Mouse (Mus musculus) stomach, embryonic 15.5 days (tissue): ENCODE data around the gene Gart. TPM values are rescaled to one million over a fixed set of nuclear protein-coding genes. Genes with fewer than 3 reads are reported as not detected.

Source experiments
- ATAC-seq: fragments of 200-750 bp; cut with Nextera tagmentation; 2 replicates; pipeline ENCODE4 v1.8.0; 2017; ENCODE audit warnings: low read depth, moderate number of reproducible peaks, moderate TSS enrichment; ENCODE audit not compliant: insufficient read depth, low FRiP score
- H3K27ac ChIP-seq: fragments of 300-500 bp; sonication (generic); 2 replicates; pipeline ENCODE4 v1.5.1; 2015; ENCODE audit warnings: mild to moderate bottlenecking, inconsistent platforms
- H3K27me3 ChIP-seq: fragments of 300-500 bp; sonication (generic); replicated peaks from 2 replicates; pipeline ENCODE4 v1.6.1; 2015; ENCODE audit warnings: inconsistent platforms
- H3K36me3 ChIP-seq: fragments of 300-500 bp; sonication (generic); 2 replicates; pipeline ENCODE4 v1.6.1; 2015; ENCODE audit warnings: inconsistent platforms
- H3K4me1 ChIP-seq: fragments of 300-500 bp; sonication (generic); 2 replicates; pipeline ENCODE4 v1.6.1; 2015; ENCODE audit warnings: inconsistent platforms
- H3K4me2 ChIP-seq: fragments of 300-500 bp; sonication (generic); 2 replicates; pipeline ENCODE4 v1.6.1; 2015; ENCODE audit warnings: mild to moderate bottlenecking, inconsistent platforms
- H3K4me3 ChIP-seq: fragments of 300-500 bp; sonication (generic); replicated peaks from 2 replicates; pipeline ENCODE4 v1.5.1; 2015; ENCODE audit warnings: inconsistent platforms
- H3K9ac ChIP-seq: fragments of 300-500 bp; sonication (generic); 2 replicates; pipeline ENCODE4 v1.6.1; 2015; ENCODE audit warnings: inconsistent platforms
- H3K9me3 ChIP-seq: fragments of 300-500 bp; sonication (generic); 2 replicates; pipeline ENCODE4 v1.6.1; 2016; ENCODE audit warnings: inconsistent platforms
- WGBS: fragments of 180-500 bp; shearing (Covaris S2); methylation state at CpG from one replicate; pipeline ENCODE4 v1.1.7; 2015; 5-methylcytosine and 5-hydroxymethylcytosine counted together
- polyA plus RNA-seq: library from polyadenylated mRNA; unstranded; fragments of >200 nt; fragmentation: Nextera tagmentation; extraction: Ambion mirVana; gene quantifications from 2 replicates; pipeline ENCODE4 v1.2.1, GENCODE M21; 2015

Gene Gart
- polyA plus RNA-seq, 1 experiment from 2014 or later: 107 TPM

DNA sequence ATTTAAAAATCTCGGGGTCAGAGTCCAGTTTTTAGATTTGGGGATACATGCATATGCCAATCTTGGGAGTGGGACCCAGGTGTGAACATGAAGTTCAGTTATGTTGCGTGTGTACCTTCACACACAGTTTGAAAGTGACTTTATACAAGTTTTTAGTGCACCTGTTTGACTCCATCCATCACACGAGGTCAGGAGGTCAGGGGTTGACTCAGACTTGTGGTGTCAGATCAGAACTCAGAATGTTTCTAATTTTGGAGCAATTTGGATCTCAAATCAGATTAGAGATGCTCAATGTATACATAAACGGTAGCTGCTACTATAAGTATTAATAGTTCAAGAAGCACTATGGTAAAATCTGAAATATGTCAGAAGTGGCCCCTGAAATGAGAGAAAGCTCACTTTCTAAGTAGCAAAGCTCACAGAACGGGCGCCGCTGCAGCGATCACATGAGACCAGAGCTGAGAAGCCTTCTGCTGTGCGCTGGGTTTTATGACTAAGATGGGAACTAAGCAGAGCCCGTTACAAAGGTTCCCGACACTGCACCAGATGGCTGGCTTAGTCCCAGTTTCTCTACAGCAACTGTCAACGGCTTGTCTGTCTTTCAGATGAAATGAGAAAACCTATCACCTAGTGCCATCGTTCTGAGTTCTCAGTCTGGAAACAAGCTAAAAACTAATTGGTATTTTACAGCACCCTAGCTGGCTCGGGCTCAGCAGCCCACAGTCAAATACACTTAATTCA lies 67.6 kb downstream of the Gart start:
- Histone ChIP-seq H3K4me1 (no peaks in the 10 kb centered on the region), H3K4me3 (no peak overlapping the region), H3K9ac (no peak overlapping the region), H3K9me3 (no peaks in the 10 kb centered on the region), H3K4me2 (no peak overlapping the region), H3K36me3 (no peaks in the 10 kb centered on the region), H3K27me3 (no peaks in the 10 kb centered on the region), H3K27ac (no peak overlapping the region)
- WGBS: 83% methylated on average over 14 of the region's 14 CpGs
- ATAC-seq: no peak

DNA sequence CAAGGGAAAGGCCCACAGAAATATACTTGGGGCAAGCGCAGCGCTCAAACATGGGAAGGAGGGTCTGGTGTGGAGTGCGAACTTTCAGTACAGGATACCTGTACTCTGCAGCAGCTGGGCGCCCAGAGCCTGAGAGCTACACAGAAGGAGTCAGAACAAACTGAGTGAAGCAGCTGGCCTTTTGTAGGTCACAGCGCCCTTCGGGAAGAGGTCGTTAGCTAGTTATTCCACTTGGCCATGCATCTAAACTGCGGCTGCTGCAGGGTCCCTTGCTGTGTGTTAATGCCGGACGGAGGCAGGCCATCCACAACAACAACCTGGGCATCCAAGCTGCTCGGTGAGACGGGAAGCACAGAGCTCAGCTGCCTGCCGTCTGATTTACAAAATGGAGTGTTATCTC lies 71.6 kb downstream of the Gart start:
- no peaks in the 10 kb centered on the region for H3K36me3 ChIP-seq
- no peak overlapping the region for H3K27ac ChIP-seq
- no peak for ATAC-seq
- H3K4me3 ChIP-seq: no peak overlapping the region
- no peaks in the 10 kb centered on the region for H3K27me3 ChIP-seq
- no peaks in the 10 kb centered on the region for H3K9me3 ChIP-seq
- no peak overlapping the region for H3K4me2 ChIP-seq
- H3K4me1 ChIP-seq: no peaks in the 10 kb centered on the region
- no peak overlapping the region for H3K9ac ChIP-seq
- WGBS: 74% methylated on average over 13 of the region's 13 CpGs

Other genes with a start within 250 kb of the Gart start
- gene Il10rb, start 240.8 kb downstream of the Gart start, polyA plus RNA-seq: 45.5 and 53.4 TPM in 2 replicates
- 48.8 and 49.4 TPM in 2 replicates for gene Ifnar1, start 161.7 kb downstream of the Gart start, polyA plus RNA-seq
- 49.3 and 55.6 TPM in 2 replicates for gene Ifngr2, start 99.9 kb downstream of the Gart start, polyA plus RNA-seq
- 40.6 and 46.7 TPM in 2 replicates for gene Tmem50b, start 49.2 kb downstream of the Gart start, polyA plus RNA-seq
- 2.9 and 3.3 TPM in 2 replicates for gene Dnajc28, start 27.9 kb downstream of the Gart start, polyA plus RNA-seq
- gene Son, start 554 bp upstream of the Gart start, polyA plus RNA-seq: 108 and 114 TPM in 2 replicates
- gene Donson, start 41.8 kb upstream of the Gart start, polyA plus RNA-seq: 20.5 and 21.1 TPM in 2 replicates
- 67.6 and 71.6 TPM in 2 replicates for gene Cryzl1, start 82.0 kb upstream of the Gart start, polyA plus RNA-seq
- 19.4 and 21.7 TPM in 2 replicates for gene Itsn1, start 82.3 kb upstream of the Gart start, polyA plus RNA-seq